Mouse (Mus musculus): ENCODE data around the gene Sprr1a.

DNA sequence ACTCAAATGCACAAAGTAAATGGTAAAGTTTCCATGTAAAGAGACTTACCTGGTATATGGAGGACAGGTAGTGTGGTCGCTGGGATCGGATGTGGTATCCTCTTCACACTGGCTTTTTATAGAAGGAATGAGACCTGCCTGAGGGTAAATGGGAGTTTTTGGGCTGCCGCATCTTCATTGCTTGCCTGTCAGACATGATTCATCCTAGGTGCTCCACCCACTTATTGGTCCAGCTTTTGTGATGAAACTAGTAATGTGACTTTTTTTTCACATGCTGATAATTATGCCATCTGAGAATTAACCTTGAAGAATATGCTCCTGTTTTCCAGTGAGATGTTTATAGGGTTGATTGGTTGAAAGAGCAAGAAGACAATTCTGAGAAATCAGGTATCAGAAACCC is 47.0 kb downstream of the Sprr1a start, which contains the start of gene Sprr1b:
- no peak for TF ChIP-seq POLR2A (IDR thresholded peaks at IDR 0.05; ENCODE audit: low read depth, low read length)
- no peak for TF ChIP-seq CTCF (IDR thresholded peaks at IDR 0.05; ENCODE audit: extremely low read depth, insufficient read length, insufficient replicate concordance, low read depth, low read length)

All from small intestine, adult 2 months (tissue).